Mouse (Mus musculus) yolk sac, embryonic 10.5 days (tissue): ENCODE measurements around the gene Slc25a26.

Source experiments
- DNase-seq: peaks from one replicate; pipeline ENCODE4 v3.0.0-alpha.2; 2017; ENCODE audit warnings: low spot score

The Slc25a26 gene

GRCm38 (mm10) chr6:94642048-94642447 lies 141.9 kb downstream of the Slc25a26 start:
- no peak for DNase-seq

GRCm38 (mm10) chr6:94643989-94644388 lies 143.9 kb downstream of the Slc25a26 start:
- DNase-seq: no peak

GRCm38 (mm10) chr6:94644641-94645040 lies 144.5 kb downstream of the Slc25a26 start:
- DNase-seq: no peak

GRCm38 (mm10) chr6:94645723-94646122 lies 145.6 kb downstream of the Slc25a26 start:
- DNase-seq: no peak

GRCm38 (mm10) chr6:94646274-94646863 lies 146.2 kb downstream of the Slc25a26 start:
- no peak for DNase-seq

GRCm38 (mm10) chr6:94646902-94647301 lies 146.8 kb downstream of the Slc25a26 start:
- no peak for DNase-seq

- peak; percentile 82 for DNase-seq
Observed at GRCm38 (mm10) chr6:94647574-94648430, 147.7 kb downstream of the Slc25a26 start.

- no peak for DNase-seq
Observed at GRCm38 (mm10) chr6:94648496-94648895, 148.4 kb downstream of the Slc25a26 start.

GRCm38 (mm10) chr6:94649637-94650036 lies 149.5 kb downstream of the Slc25a26 start:
- no peak for DNase-seq

- DNase-seq: no peak
Observed at GRCm38 (mm10) chr6:94651541-94651940, 151.4 kb downstream of the Slc25a26 start.

GRCm38 (mm10) chr6:94652659-94653213 lies 152.6 kb downstream of the Slc25a26 start:
- DNase-seq: no peak

- no peak for DNase-seq
Observed at GRCm38 (mm10) chr6:94653388-94654316, 153.5 kb downstream of the Slc25a26 start.
